Mouse (Mus musculus) stomach, embryonic 16.5 days (tissue): ENCODE data around the gene Sertad1. TPM values are rescaled to one million over a fixed set of nuclear protein-coding genes. Genes with fewer than 3 reads are reported as not detected.

Experiments used
- ATAC-seq: fragments of 200-750 bp; cut with Nextera tagmentation; 2 replicates; pipeline ENCODE4 v1.8.0; 2017; ENCODE audit warnings: moderate number of reproducible peaks, moderate TSS enrichment; ENCODE audit not compliant: insufficient read depth, low FRiP score
- H3K27ac ChIP-seq: fragments of 300-500 bp; sonication (generic); 2 replicates; pipeline ENCODE4 v1.5.1; 2014; ENCODE audit warnings: low read length
- H3K27me3 ChIP-seq: fragments of 300-500 bp; sonication (generic); 2 replicates; pipeline ENCODE4 v1.6.1; 2014; ENCODE audit warnings: low read length, control low read depth, mixed read lengths; ENCODE audit not compliant: control insufficient read depth, insufficient read depth
- H3K36me3 ChIP-seq: fragments of 300-500 bp; sonication (generic); 2 replicates; pipeline ENCODE4 v1.6.1; 2014; ENCODE audit warnings: low read length; ENCODE audit not compliant: control insufficient read depth, insufficient read depth
- H3K4me1 ChIP-seq: fragments of 300-500 bp; sonication (generic); 2 replicates; pipeline ENCODE4 v1.6.1; 2014; ENCODE audit warnings: low read length, control low read depth, mixed read lengths; ENCODE audit not compliant: control insufficient read depth, insufficient read depth
- H3K4me2 ChIP-seq: fragments of 300-500 bp; sonication (generic); 2 replicates; pipeline ENCODE4 v1.6.1; 2014; ENCODE audit warnings: low read depth, low read length, mixed read lengths
- H3K4me3 ChIP-seq: fragments of 300-500 bp; sonication (generic); replicated peaks from 2 replicates; pipeline ENCODE4 v1.5.1; 2014; ENCODE audit warnings: mild to moderate bottlenecking, low read length
- H3K9ac ChIP-seq: fragments of 300-500 bp; sonication (generic); 2 replicates; pipeline ENCODE4 v1.6.1; 2014; ENCODE audit warnings: low read length
- H3K9me3 ChIP-seq: fragments of 300-500 bp; sonication (generic); replicated peaks from 2 replicates; pipeline ENCODE4 v1.6.1; 2016; ENCODE audit warnings: low read length, control low read depth; ENCODE audit not compliant: control insufficient read depth
- WGBS: fragments of 180-500 bp; shearing (Covaris S2); extraction: QIAGEN DNeasy Blood & Tissue Kit; methylation state at CpG from one replicate; pipeline ENCODE4 v1.1.7; 2014; 5-methylcytosine and 5-hydroxymethylcytosine counted together
- polyA plus RNA-seq: library from polyadenylated mRNA; unstranded; fragments of >200 nt; fragmentation: Nextera tagmentation; extraction: Ambion mirVana; gene quantifications from 2 replicates; pipeline ENCODE4 v1.2.1, GENCODE M21; 2015

Gene Sertad1
- polyA plus RNA-seq, 1 experiment from 2014 or later, result 42.0 TPM

DNA sequence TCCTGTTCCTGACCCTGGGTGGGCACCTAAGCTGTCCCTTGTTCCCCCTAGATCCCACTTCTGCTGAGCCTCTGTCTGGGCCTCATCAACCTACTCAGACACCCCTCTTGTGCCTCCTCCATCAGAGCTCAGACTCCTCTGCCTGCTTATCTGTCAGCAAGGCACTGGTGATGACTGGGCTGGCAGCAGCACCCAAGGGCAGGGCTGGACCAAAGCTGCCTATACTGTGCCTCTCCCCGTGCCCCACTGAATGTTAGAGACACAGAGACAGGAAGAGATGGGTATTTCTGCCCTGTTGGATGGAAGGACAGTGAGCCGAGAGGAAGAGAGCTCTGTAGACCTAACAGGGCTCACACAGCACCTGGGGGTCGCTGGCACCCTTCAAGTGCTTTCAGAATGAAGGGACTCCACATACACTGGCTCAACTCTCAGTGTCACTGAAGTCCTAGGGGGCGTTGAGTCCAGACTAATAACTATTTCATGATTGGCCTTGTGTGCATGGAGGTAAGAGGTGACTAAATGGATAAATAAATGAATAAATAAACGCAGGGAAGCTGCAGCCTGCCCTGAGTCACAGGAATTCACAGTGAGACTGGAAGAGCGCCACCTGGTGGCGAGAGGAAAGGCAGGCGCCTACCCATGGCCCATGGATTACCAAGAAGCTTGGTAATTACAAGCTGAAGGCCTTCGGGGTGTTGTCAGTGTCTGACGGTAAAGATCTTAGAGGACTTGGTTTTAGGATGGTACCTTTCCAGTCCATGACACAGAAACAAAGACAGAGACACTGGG is 39.5 kb downstream of the Sertad1 start:
- H3K9me3 ChIP-seq, result no peaks in the 10 kb centered on the region

DNA sequence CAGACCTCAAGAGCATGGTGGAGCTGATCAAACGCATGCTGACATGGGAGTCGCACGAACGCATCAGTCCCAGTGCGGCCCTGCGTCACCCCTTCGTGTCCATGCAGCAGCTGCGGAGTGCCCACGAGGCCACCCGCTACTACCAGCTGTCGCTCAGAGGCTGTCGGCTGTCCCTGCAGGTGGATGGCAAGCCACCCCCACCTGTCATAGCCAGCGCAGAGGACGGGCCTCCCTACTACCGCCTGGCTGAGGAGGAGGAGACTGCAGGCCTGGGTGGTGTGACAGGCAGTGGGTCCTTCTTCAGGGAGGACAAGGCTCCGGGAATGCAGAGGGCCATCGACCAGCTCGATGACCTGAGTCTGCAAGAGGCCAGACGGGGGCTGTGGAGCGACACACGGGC is 42.4 kb downstream of the Sertad1 start:
- H3K9me3 ChIP-seq, result no peaks in the 10 kb centered on the region
- no peak overlapping the region for H3K9ac ChIP-seq
- no peak for ATAC-seq
- WGBS, result 83% methylated on average over 21 of the region's 21 CpGs
- 0 out of 2 replicates have a peak, but pooled peaks cover 3% of the 10 kb centered on the region for H3K36me3 ChIP-seq
- no peaks in the 10 kb centered on the region for H3K4me1 ChIP-seq
- no peak overlapping the region for H3K27ac ChIP-seq
- H3K4me3 ChIP-seq, result no peak overlapping the region
- H3K4me2 ChIP-seq, result no peak overlapping the region
- no peaks in the 10 kb centered on the region for H3K27me3 ChIP-seq

More for the DNA sequence above, 39.5 kb downstream of the Sertad1 start:
- ATAC-seq, result peak; percentile 79; the same call in 1 of the 2 replicates
- Histone ChIP-seq H3K4me3 (no peak overlapping the region), H3K27ac (no peak overlapping the region), H3K27me3 (no peaks in the 10 kb centered on the region), H3K36me3 (no peaks in the 10 kb centered on the region), H3K4me2 (no peak overlapping the region), H3K9ac (no peak overlapping the region), H3K4me1 (no peaks in the 10 kb centered on the region)
- WGBS, result 20% methylated on average over 10 of the region's 10 CpGs

- H3K4me1 ChIP-seq, result no peaks in the 10 kb centered on the region
- WGBS, result 83% methylated on average over 3 of the region's 3 CpGs
- 0 out of 2 replicates have a peak, but pooled peaks cover 8% of the 10 kb centered on the region for H3K36me3 ChIP-seq
- H3K4me2 ChIP-seq, result no peak overlapping the region
- H3K9me3 ChIP-seq, result no peaks in the 10 kb centered on the region
- H3K4me3 ChIP-seq, result no peak overlapping the region
- no peak for ATAC-seq
- no peaks in the 10 kb centered on the region for H3K27me3 ChIP-seq
- no peak overlapping the region for H3K9ac ChIP-seq
- no peak overlapping the region for H3K27ac ChIP-seq
These were observed 44.2 kb downstream of the Sertad1 start for GRCm38 (mm10) chr7:27530937-27531336.

- Histone ChIP-seq H3K4me2 (no peak overlapping the region), H3K4me1 (no peaks in the 10 kb centered on the region), H3K4me3 (no peak overlapping the region), H3K36me3 (0 out of 2 replicates have a peak, but pooled peaks cover 13% of the 10 kb centered on the region), H3K9me3 (no peaks in the 10 kb centered on the region), H3K27me3 (no peaks in the 10 kb centered on the region), H3K9ac (no peak overlapping the region), H3K27ac (no peak overlapping the region)
- ATAC-seq, result no peak
- 83% methylated on average over 10 of the region's 10 CpGs for WGBS
These were observed 45.0 kb downstream of the Sertad1 start for GRCm38 (mm10) chr7:27531707-27532106.

- H3K9me3 ChIP-seq, result no peaks in the 10 kb centered on the region
- no peak overlapping the region for H3K27ac ChIP-seq
- no peak overlapping the region for H3K4me2 ChIP-seq
- WGBS, result 88% methylated on average over 9 of the region's 9 CpGs
- no peaks in the 10 kb centered on the region for H3K4me1 ChIP-seq
- no peak overlapping the region for H3K9ac ChIP-seq
- no peaks in the 10 kb centered on the region for H3K27me3 ChIP-seq
- H3K36me3 ChIP-seq, result 0 out of 2 replicates have a peak, but pooled peaks cover 13% of the 10 kb centered on the region
- ATAC-seq, result no peak
- H3K4me3 ChIP-seq, result no peak overlapping the region
These were observed 45.9 kb downstream of the Sertad1 start for GRCm38 (mm10) chr7:27532480-27533050.

DNA sequence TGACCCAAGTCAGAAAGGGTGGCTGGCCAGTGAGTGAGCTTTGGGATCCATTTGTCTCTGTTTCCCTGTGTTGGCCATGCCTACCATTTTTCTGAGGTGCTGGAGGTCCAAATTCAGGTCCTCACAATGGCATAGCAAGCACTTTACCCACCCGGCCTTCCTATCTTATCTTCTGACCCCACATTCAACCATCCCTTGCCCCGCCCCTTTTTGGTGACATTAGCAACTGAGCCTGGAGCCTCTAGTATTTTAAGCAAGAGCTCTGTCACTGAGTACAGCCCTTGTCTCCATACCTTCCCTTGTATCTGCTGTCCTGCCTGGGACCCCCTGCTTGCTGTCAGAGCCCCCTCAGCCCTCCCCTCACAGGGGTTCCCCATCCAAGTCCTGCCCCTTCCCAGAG is 48.7 kb downstream of the Sertad1 start:
- Histone ChIP-seq H3K27me3 (no peaks in the 10 kb centered on the region), H3K27ac (no peak overlapping the region), H3K9ac (no peak overlapping the region), H3K36me3 (0 out of 2 replicates have a peak, but pooled peaks cover 13% of the 10 kb centered on the region), H3K4me1 (no peaks in the 10 kb centered on the region), H3K9me3 (no peaks in the 10 kb centered on the region), H3K4me3 (no peak overlapping the region), H3K4me2 (no peak overlapping the region)
- no peak for ATAC-seq
- 70% methylated on average over 2 of the region's 2 CpGs for WGBS

GRCm38 (mm10) chr7:27536618-27537017 is 49.9 kb downstream of the Sertad1 start:
- H3K27me3 ChIP-seq, result no peaks in the 10 kb centered on the region
- WGBS, result 89% methylated on average over 6 of the region's 6 CpGs
- H3K4me2 ChIP-seq, result no peak overlapping the region
- ATAC-seq, result no peak
- no peaks in the 10 kb centered on the region for H3K9me3 ChIP-seq
- 0 out of 2 replicates have a peak, but pooled peaks cover 13% of the 10 kb centered on the region for H3K36me3 ChIP-seq
- peaks cover 2% of the 10 kb centered on the region; the same call in 1 of the 2 replicates for H3K4me1 ChIP-seq
- H3K4me3 ChIP-seq, result no peak overlapping the region
- no peak overlapping the region for H3K27ac ChIP-seq
- no peak overlapping the region for H3K9ac ChIP-seq

DNA sequence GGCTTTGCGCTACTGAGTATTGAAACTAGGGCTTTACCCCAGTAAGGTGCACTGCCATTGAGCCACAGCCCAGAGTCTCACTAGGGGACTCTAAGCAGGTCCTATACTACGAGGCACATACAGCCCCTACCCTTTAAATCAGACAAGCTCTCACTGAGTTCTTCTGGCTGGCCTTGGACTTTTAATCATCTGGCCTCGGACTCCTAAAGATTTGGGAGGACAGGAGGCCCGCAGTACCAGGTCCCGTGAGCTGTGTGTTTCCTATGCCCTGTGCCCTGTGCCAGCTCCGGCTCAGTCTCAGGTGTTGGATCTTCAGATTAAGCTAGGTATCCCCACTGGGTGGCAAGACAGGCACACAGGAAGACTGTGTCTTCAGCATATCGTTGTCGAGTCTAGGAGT is 51.3 kb downstream of the Sertad1 start:
- 88% methylated on average over 8 of the region's 8 CpGs for WGBS
- H3K27me3 ChIP-seq, result no peaks in the 10 kb centered on the region
- peaks cover 9% of the 10 kb centered on the region for H3K4me1 ChIP-seq
- H3K4me3 ChIP-seq, result no peak overlapping the region
- no peak overlapping the region for H3K27ac ChIP-seq
- no peak for ATAC-seq
- H3K36me3 ChIP-seq, result 0 out of 2 replicates have a peak, but pooled peaks cover 9% of the 10 kb centered on the region
- H3K9me3 ChIP-seq, result no peaks in the 10 kb centered on the region
- H3K9ac ChIP-seq, result 0 out of 2 replicates have a peak overlapping the region, but pooled peaks have one; percentile 16
- H3K4me2 ChIP-seq, result no peak overlapping the region

GRCm38 (mm10) chr7:27538797-27539196 is 52.1 kb downstream of the Sertad1 start:
- ATAC-seq, result no peak
- 88% methylated on average over 2 of the region's 2 CpGs for WGBS
- Histone ChIP-seq H3K9ac (no peak overlapping the region), H3K27ac (no peak overlapping the region), H3K9me3 (no peaks in the 10 kb centered on the region), H3K27me3 (no peaks in the 10 kb centered on the region), H3K4me2 (no peak overlapping the region), H3K36me3 (0 out of 2 replicates have a peak, but pooled peaks cover 9% of the 10 kb centered on the region), H3K4me3 (no peak overlapping the region), H3K4me1 (peaks cover 14% of the 10 kb centered on the region)
